Mouse (Mus musculus) embryonic stem cell, embryonic (primary cell): ENCODE data around the gene Stx3.

Experiments
- CTCF ChIA-PET, 4 experiments: fragments of 300-600 bp in 2 of 4; fragments of 350-600 bp in 2 of 4; sonication (Branson Sonifier 250); formaldehyde crosslinking; loops; one replicate each; lab custom pipeline; 2022; ENCODE audit warnings: inconsistent platforms in 2 of 4; lab: Charles Lee
- POLR2A ChIA-PET, 4 experiments: fragments of 300-600 bp in 2 of 4; fragments of 350-600 bp in 2 of 4; sonication (Branson Sonifier 250); formaldehyde crosslinking; loops; one replicate each; lab custom pipeline; 2022; ENCODE audit warnings: antibody characterized with exemption in 4 of 4, inconsistent platforms in 1 of 4; lab: Charles Lee

Gene Stx3

DNA sequence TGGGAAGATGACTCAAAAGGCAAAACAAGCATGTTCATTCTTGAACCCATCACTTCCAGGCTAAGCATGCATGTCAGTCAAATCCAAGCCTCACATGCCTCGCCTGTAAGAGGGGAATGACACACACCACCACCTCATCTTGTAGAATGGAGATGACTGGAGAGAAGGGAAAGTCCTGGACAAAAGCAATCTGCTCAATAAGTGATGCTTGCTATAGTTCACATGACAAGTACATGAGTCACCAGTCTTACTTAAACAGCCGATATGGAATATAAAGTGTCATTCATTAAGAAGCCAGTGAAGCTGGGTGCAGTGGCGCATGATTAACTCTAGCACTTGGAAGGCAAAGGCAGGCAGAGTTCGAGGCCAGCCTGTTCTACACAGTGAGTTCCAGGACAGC, 6.1 kb downstream of the Stx3 start:
- ChIA-PET POLR2A (interaction anchor here in 3 of 4 experiments (0.7 to 1.9 kb wide), 9 partner anchors 8 to 1403 kb away, joined by 3 to 8 read pairs (median 5); partner anchors contain the start of gene Patl1 (in 1 of the 3)), CTCF (interaction anchor here in 1 of 4 experiments (0.7 kb wide), 1 partner anchor 54 kb away, joined by 7 read pairs; no protein-coding TSS in a partner anchor)

DNA sequence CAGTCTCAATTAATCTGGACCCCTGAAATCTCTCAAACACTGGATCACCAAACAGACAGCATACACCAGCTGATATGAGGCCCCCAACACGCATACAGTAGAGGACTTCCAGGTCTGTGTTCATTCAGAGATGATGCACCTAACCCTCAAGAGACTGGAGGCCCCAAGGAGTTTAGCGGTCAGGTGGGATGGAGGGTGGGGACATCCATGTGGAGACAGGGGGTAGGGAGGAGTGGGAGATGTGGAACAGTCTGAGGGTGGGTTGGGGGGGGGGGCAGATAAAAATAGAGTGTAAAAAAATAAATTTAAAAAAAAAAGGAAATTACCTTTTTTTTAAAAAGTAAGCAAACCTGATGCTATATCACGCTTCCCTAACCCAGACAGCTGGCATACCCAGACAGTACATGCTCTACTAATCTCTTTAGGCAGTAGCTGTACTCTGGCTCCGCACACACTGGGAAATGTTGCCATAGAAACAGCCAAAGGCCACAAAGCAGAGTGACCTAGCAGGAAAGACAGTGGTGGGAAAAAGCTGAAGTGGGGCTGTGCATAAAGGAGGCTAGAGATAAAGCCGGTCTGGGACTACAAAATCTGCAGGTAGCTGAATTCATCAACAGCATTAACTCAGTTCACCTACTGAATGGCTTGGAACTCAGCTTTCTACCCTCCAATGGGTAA, 7.4 kb downstream of the Stx3 start:
- ChIA-PET CTCF (interaction anchor here in 3 of 4 experiments (0.5 to 1.1 kb wide), 4 partner anchors 8 to 35 kb away, joined by 3 to 4 read pairs (median 4); no protein-coding TSS in a partner anchor), POLR2A (interaction anchor here in 3 of 4 experiments (0.8 to 1.5 kb wide), 9 partner anchors 9 to 199 kb away, joined by 3 to 9 read pairs (median 5); no protein-coding TSS in a partner anchor)

DNA sequence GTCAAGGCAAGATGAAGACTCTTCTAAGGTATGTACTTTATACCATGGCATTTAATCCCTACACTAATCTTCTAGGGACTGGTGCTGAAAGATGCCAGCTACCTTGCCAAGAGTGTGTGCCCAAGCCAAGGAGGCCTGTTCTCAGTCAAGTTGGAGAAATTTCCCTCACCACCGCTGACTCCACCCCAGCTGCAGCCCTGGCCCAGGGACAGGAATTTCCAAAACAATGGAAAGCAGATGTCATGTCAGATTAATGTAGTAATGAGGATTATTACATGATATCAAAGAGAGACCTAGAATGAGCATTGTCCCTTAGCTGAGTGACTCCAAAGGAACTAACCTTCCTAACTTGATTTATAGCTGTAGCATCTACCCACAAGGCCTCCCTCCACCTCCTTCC, 8.3 kb downstream of the Stx3 start:
- POLR2A ChIA-PET: interaction anchor here in 3 of 4 experiments (0.6 to 12.5 kb wide), 7 partner anchors 8 to 155 kb away, joined by 3 to 377 read pairs (median 5); partner anchors contain the start of genes Stx3 (in 2 of the 3) and Osbp (in 1 of the 3)
- CTCF ChIA-PET: interaction anchor here in 2 of 4 experiments (0.5 to 4.6 kb wide), 3 partner anchors 8 to 78 kb away, joined by 3 to 56 read pairs (median 3); partner anchors contain the start of gene Stx3 (in 1 of the 2)

DNA sequence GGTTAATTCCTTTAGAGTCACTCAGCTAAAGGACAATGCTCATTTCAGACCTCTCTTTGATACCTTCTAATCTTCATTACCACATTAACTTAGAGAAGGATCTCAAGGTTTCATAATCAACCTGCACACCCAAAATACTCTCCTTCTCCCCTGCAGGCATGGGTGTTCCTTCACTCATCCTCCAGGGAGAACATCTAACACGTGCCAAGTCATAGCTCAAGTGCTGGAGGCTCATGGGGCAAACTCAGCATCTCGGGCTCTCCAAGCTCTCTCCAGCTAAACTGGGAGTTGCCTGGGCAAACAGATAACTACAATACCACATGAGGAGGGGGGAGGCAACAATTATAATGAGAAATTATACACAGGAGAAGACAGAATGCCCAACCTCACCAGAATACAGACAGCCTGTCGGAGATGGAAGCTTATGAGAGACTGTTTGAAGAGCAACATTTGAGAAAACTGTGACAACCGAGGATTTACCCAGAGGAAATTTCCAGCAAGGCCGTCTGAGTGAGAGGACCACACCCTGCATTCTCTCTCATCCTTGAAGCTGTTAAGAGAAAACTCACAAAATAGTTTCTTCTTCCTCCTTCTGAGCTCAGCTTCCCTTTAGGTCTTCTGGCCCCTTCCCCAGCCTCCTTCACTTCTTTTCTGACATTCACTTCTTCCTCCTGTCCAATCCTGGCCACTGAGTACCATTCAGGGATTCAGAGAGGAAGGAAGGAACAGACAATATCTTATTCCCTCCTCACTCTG, 9.0 kb downstream of the Stx3 start:
- ChIA-PET CTCF (interaction anchor here (0.5 to 4.6 kb wide), 6 partner anchors 8 to 176 kb away, joined by 3 to 56 read pairs (median 4); partner anchors contain the start of gene Stx3 (in 2 of the 4)), POLR2A (interaction anchor here in 3 of 4 experiments (0.6 to 12.5 kb wide), 10 partner anchors 8 to 200 kb away, joined by 3 to 377 read pairs (median 5); partner anchors contain the start of genes Stx3 (in 2 of the 3) and Osbp (in 1 of the 3))

DNA sequence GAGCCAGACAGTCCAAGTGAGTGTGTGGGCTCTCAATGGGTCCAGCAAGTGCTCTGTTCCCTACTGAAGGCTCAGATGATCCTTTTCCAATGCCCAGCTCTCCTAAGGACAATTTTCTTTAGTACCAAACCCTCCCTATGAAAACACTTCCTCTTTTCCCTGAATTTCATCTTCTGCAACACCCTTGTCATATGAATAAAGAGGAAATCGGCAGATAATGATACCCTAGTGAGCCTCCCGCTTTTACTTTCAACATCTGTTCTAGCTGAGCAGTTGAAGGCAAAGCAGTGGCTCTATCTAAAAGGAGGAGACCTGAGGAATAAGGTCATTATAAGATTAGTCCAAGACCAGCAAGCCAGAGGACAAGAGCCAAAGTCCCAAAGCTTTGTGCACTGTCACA, 10.8 kb downstream of the Stx3 start:
- CTCF ChIA-PET: interaction anchor here in 3 of 4 experiments (1.0 to 4.6 kb wide), 4 partner anchors 10 to 11 kb away, joined by 4 to 56 read pairs (median 18); partner anchors contain the start of gene Stx3 (in 2 of the 3)

DNA sequence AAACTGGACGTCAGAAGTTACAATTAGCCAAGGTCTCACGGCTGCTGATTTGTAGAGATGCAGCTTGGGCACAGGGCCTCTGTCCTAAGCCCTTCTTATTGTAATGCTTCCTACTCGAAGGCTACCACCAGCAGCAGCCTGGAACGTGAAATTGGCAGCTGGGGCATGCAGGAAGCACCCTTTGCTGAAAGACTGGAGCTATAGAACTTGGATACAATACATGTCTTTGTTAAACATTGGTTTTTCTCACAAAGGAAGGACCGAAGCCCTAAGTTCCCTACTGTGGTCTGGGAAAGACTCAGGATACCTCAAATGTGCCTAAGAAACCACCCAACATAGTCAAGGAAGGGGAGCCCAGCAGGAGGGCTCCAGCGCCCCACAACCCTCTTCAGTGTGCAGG, 11.4 kb downstream of the Stx3 start:
- ChIA-PET POLR2A (interaction anchor here (0.8 to 12.5 kb wide), 23 partner anchors 10 to 260 kb away, joined by 3 to 377 read pairs (median 5); partner anchors contain the start of genes Stx3 (in 3 of the 4), Osbp (in 2 of the 4) and Patl1 (in 1 of the 4)), CTCF (interaction anchor here in 3 of 4 experiments (0.6 to 4.6 kb wide), 5 partner anchors 11 to 567 kb away, joined by 4 to 56 read pairs (median 12); partner anchors contain the start of gene Stx3 (in 2 of the 3))

More for the DNA sequence above, 10.8 kb downstream of the Stx3 start:
- POLR2A ChIA-PET: interaction anchor here in 3 of 4 experiments (0.6 to 12.5 kb wide), 12 partner anchors 10 to 203 kb away, joined by 3 to 377 read pairs (median 12); partner anchors contain the start of genes Stx3 (in 3 of the 3), Osbp (in 1 of the 3) and Patl1 (in 1 of the 3)

DNA sequence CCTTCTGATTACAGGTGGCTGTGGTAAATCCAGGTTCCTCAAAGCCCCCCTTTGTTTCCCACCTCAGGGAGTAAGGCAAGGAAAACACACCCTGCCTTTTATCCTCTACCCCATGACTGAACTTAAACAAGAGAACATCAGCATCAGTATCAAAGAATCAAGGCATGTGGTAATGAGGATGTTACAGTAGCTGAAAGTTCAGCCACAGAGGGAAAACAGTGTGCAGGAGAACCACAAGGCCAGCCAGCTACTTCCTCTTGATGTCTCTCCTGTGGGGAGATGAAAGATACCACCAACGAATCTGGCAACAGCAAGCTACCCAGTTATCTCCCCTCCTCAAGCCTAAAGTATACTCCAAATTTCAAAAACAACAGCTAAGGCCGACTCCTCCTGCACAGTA, 12.0 kb downstream of the Stx3 start:
- ChIA-PET POLR2A (interaction anchor here (0.6 to 12.5 kb wide), 24 partner anchors 10 to 870 kb away, joined by 3 to 377 read pairs (median 4); partner anchors contain the start of genes Stx3 (in 3 of the 4), Osbp (in 2 of the 4) and Patl1 (in 1 of the 4)), CTCF (interaction anchor here (1.0 to 4.6 kb wide), 4 partner anchors 11 to 13 kb away, joined by 4 to 56 read pairs (median 12); partner anchors contain the start of gene Stx3 (in 2 of the 4))

DNA sequence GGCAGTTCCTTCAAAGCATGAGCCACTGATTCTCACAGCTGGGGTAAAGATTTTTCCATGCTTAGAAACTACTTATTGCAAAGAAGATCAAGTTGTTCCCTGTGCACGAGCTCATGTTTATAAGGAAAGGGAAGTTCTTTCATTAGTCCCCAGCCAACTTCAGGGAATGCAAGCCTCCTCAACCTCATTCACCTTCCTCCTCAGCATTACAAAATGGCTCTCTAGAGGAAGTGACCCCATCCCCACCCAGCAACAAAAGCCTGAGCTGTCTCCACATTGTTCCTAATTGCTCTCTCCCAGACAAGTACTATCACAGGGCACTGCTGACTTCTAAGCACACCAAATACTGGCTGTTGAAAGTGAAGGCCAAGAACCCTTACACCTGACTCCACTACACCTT, 14.8 kb downstream of the Stx3 start:
- ChIA-PET CTCF (interaction anchor here in 3 of 4 experiments (0.5 to 2.8 kb wide), 8 partner anchors 10 to 207 kb away, joined by 3 to 13 read pairs (median 4); partner anchors contain the start of gene Stx3 (in 2 of the 3)), POLR2A (interaction anchor here (0.8 to 12.5 kb wide), 25 partner anchors 9 to 905 kb away, joined by 3 to 377 read pairs (median 6); partner anchors contain the start of genes Stx3 (in 4 of the 4), Osbp (in 2 of the 4) and Patl1 (in 1 of the 4))

DNA sequence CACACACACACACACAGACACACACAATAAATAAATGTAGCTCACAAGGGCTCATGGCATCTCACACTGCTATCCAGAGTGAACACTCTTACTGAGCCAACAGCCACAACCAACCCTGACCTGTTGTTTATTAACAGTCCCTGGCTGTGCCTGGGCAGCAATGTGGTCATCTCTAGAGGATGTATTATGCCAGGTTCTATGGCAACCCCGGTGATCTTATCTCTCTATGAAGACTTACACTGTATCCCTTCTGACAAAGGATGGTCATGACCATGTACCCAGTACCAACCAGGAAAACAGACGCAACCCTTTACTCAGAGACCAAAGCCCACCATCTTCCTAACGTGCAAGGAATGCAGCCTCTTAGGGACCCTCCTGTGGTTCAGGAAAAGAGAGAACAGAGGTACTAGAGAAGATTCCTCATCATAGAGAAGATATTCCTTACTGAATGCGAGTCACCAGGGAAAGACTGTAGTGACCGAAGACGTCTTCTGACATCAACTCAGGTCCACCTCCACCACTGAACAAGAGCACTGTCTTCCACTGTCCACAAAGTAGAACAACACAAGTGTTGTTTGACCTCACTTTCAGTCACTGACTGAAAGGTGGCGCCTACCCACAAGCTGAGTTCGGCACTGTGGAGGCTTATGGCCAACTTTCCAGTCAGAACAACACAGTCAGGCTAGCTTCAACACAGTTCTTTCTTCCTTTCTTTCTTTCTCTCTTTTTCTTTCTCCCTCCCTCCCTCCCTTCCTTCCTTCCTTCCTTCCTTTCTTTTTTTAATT, 18.5 kb downstream of the Stx3 start:
- POLR2A ChIA-PET: interaction anchor here in 3 of 4 experiments (0.9 to 12.5 kb wide), 7 partner anchors 8 to 20 kb away, joined by 3 to 377 read pairs (median 7); partner anchors contain the start of gene Stx3 (in 2 of the 3)

DNA sequence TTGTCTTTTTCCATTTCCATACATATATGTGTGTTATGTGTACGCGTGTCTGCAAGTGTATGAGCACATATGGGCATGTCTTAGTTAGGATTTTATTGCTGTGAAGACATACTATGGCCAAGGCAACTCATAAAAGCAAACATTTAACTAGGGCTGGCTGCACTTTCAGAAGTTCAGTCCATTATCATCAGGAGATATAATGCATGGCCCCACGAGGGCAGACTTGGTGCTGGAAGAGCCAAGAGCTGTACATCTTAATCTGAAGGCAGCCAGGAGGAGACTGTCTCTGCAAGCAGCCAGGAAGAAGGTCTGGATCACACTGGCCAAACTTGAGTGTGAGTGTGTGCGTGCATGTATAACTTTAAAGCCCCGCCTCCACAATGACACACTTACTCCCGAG, 24.8 kb downstream of the Stx3 start:
- POLR2A ChIA-PET: interaction anchor here in 1 of 4 experiments (1.8 to 2.7 kb wide), 2 partner anchors 24 to 119 kb away, joined by 4 to 6 read pairs; partner anchors contain the start of gene Stx3
- CTCF ChIA-PET: no interaction called here

More for the DNA sequence above, 18.5 kb downstream of the Stx3 start:
- CTCF ChIA-PET: interaction anchor here in 3 of 4 experiments (0.6 to 1.6 kb wide), 6 partner anchors 18 to 1105 kb away, joined by 3 to 8 read pairs (median 4); partner anchors contain the start of gene Stx3 (in 1 of the 3)

DNA sequence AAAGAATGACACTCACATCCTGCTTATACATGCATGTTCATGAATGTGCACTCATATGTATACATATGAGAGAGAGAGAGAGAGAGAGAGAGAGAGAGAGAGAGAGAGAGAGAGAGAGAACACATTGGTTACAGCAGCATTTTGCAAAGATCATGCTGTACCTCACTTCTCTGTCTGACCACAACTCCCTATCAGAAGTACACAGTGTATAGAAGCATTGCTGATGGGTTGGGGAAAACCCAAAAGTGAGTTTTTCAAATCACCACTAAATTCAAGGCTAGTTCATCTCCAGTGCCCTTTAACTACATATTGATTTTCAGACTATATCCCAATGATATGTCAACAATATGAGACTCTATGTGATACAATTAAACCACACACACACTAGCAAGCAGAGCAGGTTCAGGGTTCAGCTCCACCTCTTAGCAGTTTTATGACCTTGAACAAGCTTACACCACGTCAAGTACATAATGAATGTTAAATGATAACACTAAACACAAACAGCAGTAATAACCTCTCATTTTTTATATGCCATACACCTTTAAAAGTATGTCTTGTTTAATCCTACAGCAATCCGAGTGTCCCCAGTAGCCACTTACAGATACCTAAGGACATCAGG, 25.4 kb downstream of the Stx3 start:
- CTCF ChIA-PET: interaction anchor here in 1 of 4 experiments (0.5 kb wide), 1 partner anchor 25 kb away, joined by 3 read pairs; no protein-coding TSS in a partner anchor
- POLR2A ChIA-PET: interaction anchor here in 3 of 4 experiments (0.5 to 2.7 kb wide), 4 partner anchors 25 to 119 kb away, joined by 4 to 11 read pairs (median 5); partner anchors contain the start of gene Stx3 (in 2 of the 3)

DNA sequence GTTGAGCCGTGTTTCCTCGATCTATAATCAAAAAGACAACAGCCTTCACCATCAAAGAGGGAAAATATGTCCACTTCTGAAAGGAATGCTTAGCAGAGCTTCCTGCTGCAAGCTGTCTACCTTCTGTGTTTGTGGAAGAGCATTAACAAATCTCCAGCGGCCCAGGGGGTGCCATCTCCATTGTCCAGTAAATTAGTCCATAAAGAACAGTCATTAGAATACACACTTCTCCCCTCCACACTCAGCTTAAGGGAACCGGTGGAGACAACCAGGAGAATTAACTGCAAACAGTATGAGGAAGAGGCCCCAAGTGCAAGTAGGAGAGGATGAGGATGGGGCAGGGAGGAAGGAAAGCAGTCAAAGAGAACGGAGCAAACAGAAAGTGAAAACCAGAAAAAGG, 27.4 kb downstream of the Stx3 start:
- POLR2A ChIA-PET: interaction anchor here in 3 of 4 experiments (0.6 to 2.0 kb wide), 8 partner anchors 9 to 28 kb away, joined by 3 to 11 read pairs (median 4); partner anchors contain the start of gene Stx3 (in 1 of the 3)
- CTCF ChIA-PET: interaction anchor here in 2 of 4 experiments (0.7 to 1.2 kb wide), 3 partner anchors 15 to 28 kb away, joined by 3 to 4 read pairs (median 4); no protein-coding TSS in a partner anchor

DNA sequence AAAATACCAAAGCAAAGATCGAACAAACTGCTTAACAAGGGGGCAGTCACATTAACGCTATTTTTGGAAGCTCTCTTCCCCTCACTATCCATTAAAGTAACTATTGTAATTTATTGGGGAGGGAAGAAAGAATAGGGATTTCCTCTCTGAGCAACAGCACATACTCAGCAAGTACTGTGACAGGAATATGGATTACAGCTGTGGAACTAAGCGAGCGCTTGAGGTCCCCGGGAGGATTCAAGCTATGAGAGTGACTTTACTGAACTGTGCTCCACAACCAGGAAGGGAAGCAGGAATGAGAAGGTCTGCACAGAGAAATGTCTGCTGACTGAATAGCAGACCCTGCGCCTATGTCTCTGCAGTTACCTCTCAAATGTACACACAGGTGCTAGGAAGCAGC, 30.3 kb downstream of the Stx3 start:
- ChIA-PET POLR2A (interaction anchor here in 2 of 4 experiments (0.5 to 2.2 kb wide), 10 partner anchors 10 to 181 kb away, joined by 3 to 7 read pairs (median 3); partner anchors contain the start of genes Mrpl16 (in 1 of the 2) and Stx3 (in 1 of the 2)), CTCF (interaction anchor here in 3 of 4 experiments (0.6 to 1.5 kb wide), 3 partner anchors 11 to 72 kb away, joined by 3 read pairs; no protein-coding TSS in a partner anchor)

DNA sequence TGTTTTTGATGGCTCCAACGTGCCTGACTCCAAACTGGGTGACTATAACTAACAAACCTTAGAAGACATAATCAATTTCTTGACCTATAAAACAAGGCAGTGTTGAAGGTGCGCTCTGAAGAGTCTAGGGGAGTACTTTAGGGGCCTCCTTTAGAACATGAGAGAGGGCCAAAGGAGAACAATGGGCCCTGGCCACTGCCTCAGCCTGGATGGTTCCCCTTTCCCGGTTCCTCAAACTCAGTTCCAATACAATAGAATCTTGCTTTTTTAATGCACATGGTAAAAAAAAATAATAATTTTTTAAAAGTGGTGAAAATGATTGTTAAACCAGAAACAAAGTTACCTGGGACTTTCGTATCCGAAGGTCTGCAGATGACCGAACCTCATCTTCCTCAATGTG, 31.4 kb downstream of the Stx3 start:
- POLR2A ChIA-PET: interaction anchor here in 1 of 4 experiments (1.0 to 3.6 kb wide), 6 partner anchors 11 to 180 kb away, joined by 3 to 18 read pairs (median 4); no protein-coding TSS in a partner anchor
- CTCF ChIA-PET: interaction anchor here in 1 of 4 experiments (1.0 kb wide), 1 partner anchor 12 kb away, joined by 3 read pairs; no protein-coding TSS in a partner anchor
